Mouse (Mus musculus): ENCODE measurements around the gene Filip1. TPM values are rescaled to one million over a fixed set of nuclear protein-coding genes. Genes with fewer than 3 reads are reported as not detected.

The Filip1 gene
- total and polyA plus RNA-seq, 3 experiments: not detected

GRCm38 (mm10) chr9:79947973-79948372 is 64.7 kb downstream of the Filip1 start:
- Histone ChIP-seq H3K36me3 (ENCODE audit: control insufficient read depth in 1 of 2, insufficient read depth in 2 of 2, low read length in 2 of 2) (peaks cover 0 to 3% of the 10 kb centered on the region in 2 experiments; a peak in 2 of 4 replicates), H3K4me3 (ENCODE audit: control insufficient read depth in 1 of 2, insufficient read depth in 1 of 2, low read depth in 2 of 2, low read length in 2 of 2) (no peak overlapping the region; a peak in 1 of 4 replicates)

GRCm38 (mm10) chr9:79947414-79947813 is 65.2 kb downstream of the Filip1 start:
- TF ChIP-seq MAFK (IDR thresholded peaks at IDR 0.05; ENCODE audit: borderline replicate concordance, low read depth, low read length): no peak
- Histone ChIP-seq H3K27ac (ENCODE audit: control insufficient read depth, low read depth, low read length) (no peak overlapping the region), H3K9ac (ENCODE audit: control insufficient read depth, low read depth, low read length, poor library complexity, severe bottlenecking) (no peak overlapping the region), H3K9me3 (replicated peaks; ENCODE audit: insufficient read depth, low read length) (no peaks in the 10 kb centered on the region), H3K4me1 (ENCODE audit: control insufficient read depth in 1 of 2, insufficient read depth in 2 of 2, low read length in 2 of 2) (peaks cover 0 to 7% of the 10 kb centered on the region in 2 experiments; a peak in 3 of 4 replicates), H3K79me2 (ENCODE audit: control insufficient read depth, insufficient read depth, low read length, poor library complexity) (no peaks in the 10 kb centered on the region), H3K27me3 (ENCODE audit: control insufficient read depth in 1 of 2, insufficient read depth in 2 of 2, low read length in 2 of 2) (no peaks in the 10 kb centered on the region; a peak in 2 of 4 replicates), H3K4me3 (ENCODE audit: control insufficient read depth in 1 of 2, insufficient read depth in 1 of 2, low read depth in 2 of 2, low read length in 2 of 2) (no peak overlapping the region; a peak in 1 of 4 replicates), H3K36me3 (ENCODE audit: control insufficient read depth in 1 of 2, insufficient read depth in 2 of 2, low read length in 2 of 2) (peaks cover 0 to 3% of the 10 kb centered on the region in 2 experiments; a peak in 2 of 4 replicates)
- DNase-seq (ENCODE audit: low read depth, low spot score): no peak

More at GRCm38 (mm10) chr9:79947973-79948372, 64.7 kb downstream of the Filip1 start:
- Histone ChIP-seq H3K27ac (ENCODE audit: control insufficient read depth, low read depth, low read length) (no peak overlapping the region), H3K79me2 (ENCODE audit: control insufficient read depth, insufficient read depth, low read length, poor library complexity) (no peaks in the 10 kb centered on the region), H3K4me1 (ENCODE audit: control insufficient read depth in 1 of 2, insufficient read depth in 2 of 2, low read length in 2 of 2) (peaks cover 0 to 7% of the 10 kb centered on the region in 2 experiments; a peak in 3 of 4 replicates), H3K9me3 (replicated peaks; ENCODE audit: insufficient read depth, low read length) (no peaks in the 10 kb centered on the region), H3K27me3 (ENCODE audit: control insufficient read depth in 1 of 2, insufficient read depth in 2 of 2, low read length in 2 of 2) (no peaks in the 10 kb centered on the region; a peak in 2 of 4 replicates), H3K9ac (ENCODE audit: control insufficient read depth, low read depth, low read length, poor library complexity, severe bottlenecking) (no peak overlapping the region)
- DNase-seq (ENCODE audit: low read depth, low spot score): peak; percentile 44
- TF ChIP-seq USF2 (IDR thresholded peaks at IDR 0.05; ENCODE audit: borderline replicate concordance in 1 of 2, insufficient read depth in 1 of 2, low read depth in 1 of 2, low read length in 2 of 2) (peak in 1 of 2 experiments; percentile 51; a peak in 1 of 4 replicates), SIN3A (IDR thresholded peaks at IDR 0.05; ENCODE audit: low read length) (no peak), TBP (IDR thresholded peaks at IDR 0.05; ENCODE audit: low read depth, low read length) (no peak), MYB (IDR thresholded peaks at IDR 0.05; ENCODE audit: low read depth, low read length) (no peak), POLR2A (IDR thresholded peaks at IDR 0.05; ENCODE audit: control insufficient read depth in 1 of 2, insufficient read depth in 1 of 2, low read depth in 1 of 2, low read length in 2 of 2, poor library complexity in 1 of 2) (no peak), TCF12 (IDR thresholded peaks at IDR 0.05; ENCODE audit: low read depth, low read length) (peak; percentile 11; the same call in 1 of the 2 replicates), JUND (IDR thresholded peaks at IDR 0.05; ENCODE audit: low read depth, low read length) (no peak), BHLHE40 (IDR thresholded peaks at IDR 0.05; ENCODE audit: borderline replicate concordance, low read depth, low read length) (peak; percentile 92), UBTF (IDR thresholded peaks at IDR 0.05; ENCODE audit: borderline replicate concordance, insufficient read depth, low read depth, low read length) (no peak), ZC3H11A (IDR thresholded peaks at IDR 0.05; ENCODE audit: low read depth, low read length) (no peak), ZMIZ1 (IDR thresholded peaks at IDR 0.05; ENCODE audit: low read depth, low read length) (no peak), GATA1 (IDR thresholded peaks at IDR 0.05; ENCODE audit: low read depth, low read length) (peak; percentile 37; the same call in 1 of the 2 replicates), ETS1 (IDR thresholded peaks at IDR 0.05; ENCODE audit: low read depth, low read length) (0 out of 2 replicates have a peak, but pooled peaks have one; percentile 46), CTCF (IDR thresholded peaks at IDR 0.05 in 2 of 3, conservative IDR thresholded peaks at IDR 0.05 in 1 of 3; ENCODE audit: control insufficient read depth in 1 of 3, insufficient read depth in 1 of 3, low read depth in 2 of 3, low read length in 3 of 3, poor library complexity in 1 of 3, severe bottlenecking in 1 of 3) (no peak), CHD2 (IDR thresholded peaks at IDR 0.05; ENCODE audit: low read length) (no peak), POLR2AphosphoS5 (IDR thresholded peaks at IDR 0.05; ENCODE audit: borderline replicate concordance, low read depth, low read length) (no peak), ELF1 (IDR thresholded peaks at IDR 0.05; ENCODE audit: low read depth, low read length) (no peak), MAX (IDR thresholded peaks at IDR 0.05; ENCODE audit: low read length) (peak; percentile 39; the same call in 1 of the 2 replicates), ZNF384 (IDR thresholded peaks at IDR 0.05; ENCODE audit: low read depth, low read length) (no peak), USF1 (IDR thresholded peaks at IDR 0.05; ENCODE audit: low read depth, low read length) (peak; percentile 90), RAD21 (IDR thresholded peaks at IDR 0.05; ENCODE audit: low read depth, low read length) (no peak)

Measured in MEL (cell line).